Mouse (Mus musculus) embryo, embryonic 10 days (tissue): ENCODE data around the gene Rpl29.

ENCODE experiments used
- DNase-seq: peaks from one replicate; pipeline ENCODE4 v3.0.0-alpha.2; 2015; ENCODE audit warnings: low spot score

Gene Rpl29

GRCm38 (mm10) chr9:106473081-106473752, 44.0 kb downstream of the Rpl29 start:
- DNase-seq: no peak

- no peak for DNase-seq
Measured at GRCm38 (mm10) chr9:106473753-106474105, 44.5 kb downstream of the Rpl29 start.

GRCm38 (mm10) chr9:106474456-106474855, 45.2 kb downstream of the Rpl29 start:
- DNase-seq: peak; percentile 79

- no peak for DNase-seq
Measured at GRCm38 (mm10) chr9:106475046-106475445, 45.8 kb downstream of the Rpl29 start.

- no peak for DNase-seq
Measured at GRCm38 (mm10) chr9:106475663-106476001, 46.4 kb downstream of the Rpl29 start, which contains the start of gene Rrp9. Gene Rrp9, plus strand, starts transcription at chr9:106475963.

GRCm38 (mm10) chr9:106476002-106476923, 47.0 kb downstream of the Rpl29 start:
- DNase-seq: no peak

- DNase-seq: peak; percentile 100
Measured at GRCm38 (mm10) chr9:106476924-106477484, 47.8 kb downstream of the Rpl29 start, which contains the start of gene Parp3. Gene Parp3, minus strand, starts transcription at chr9:106476949.

GRCm38 (mm10) chr9:106477649-106478048, 48.4 kb downstream of the Rpl29 start:
- DNase-seq: no peak

GRCm38 (mm10) chr9:106478101-106478500, 48.8 kb downstream of the Rpl29 start:
- DNase-seq: no peak

GRCm38 (mm10) chr9:106480541-106480940, 51.3 kb downstream of the Rpl29 start:
- no peak for DNase-seq

- DNase-seq: no peak
Measured at GRCm38 (mm10) chr9:106481075-106481474, 51.8 kb downstream of the Rpl29 start.
